Mouse (Mus musculus) liver, adult 2 months (tissue): ENCODE results near the gene Dcun1d5.

Experiments
- CTCF ChIP-seq: fragments of 200-500 bp; IDR thresholded peaks from 2 replicates; pipeline ENCODE4 v1.5.1; 2011; ENCODE audit warnings: low read depth, low read length, control low read depth
- POLR2A ChIP-seq: fragments of 200-500 bp; IDR thresholded peaks from 2 replicates; pipeline ENCODE4 v1.6.1; 2011; ENCODE audit warnings: low read length, control low read depth; ENCODE audit not compliant: insufficient read depth; ENCODE audit errors: extremely low read depth

- TF ChIP-seq POLR2A (no peak), CTCF (no peak)
Measured at GRCm38 (mm10) chr9:7159718-7160117, 24.6 kb upstream of the Dcun1d5 start.
